Mouse (Mus musculus) lung, adult 2 months (tissue): ENCODE data around the gene Snrpa.

Experiments used
- CTCF ChIP-seq: fragments of 200-500 bp; IDR thresholded peaks from 2 replicates; pipeline ENCODE4 v1.5.1; 2011; ENCODE audit warnings: mild to moderate bottlenecking, low read length, control low read depth; ENCODE audit not compliant: insufficient read depth
- POLR2A ChIP-seq: fragments of 200-500 bp; IDR thresholded peaks from 2 replicates; pipeline ENCODE4 v1.6.1; 2011; ENCODE audit warnings: low read depth, mild to moderate bottlenecking, control low read depth, low read length, borderline replicate concordance; ENCODE audit errors: extremely low read depth

GRCm38 (mm10) chr7:27178324-27179216, 17.5 kb downstream of the Snrpa start, which contains the start of gene Rab4b:
- TF ChIP-seq CTCF (peak; percentile 60), POLR2A (peak; percentile 61; the same call in 1 of the 2 replicates)
